Mouse (Mus musculus) neural tube, embryonic 11.5 days (tissue): ENCODE results near the gene Catsper2. TPM values are rescaled to one million over a fixed set of nuclear protein-coding genes. Genes with fewer than 3 reads are reported as not detected.

Source experiments
- ATAC-seq: fragments of 200-750 bp; cut with Nextera tagmentation; 2 replicates; pipeline ENCODE4 v1.8.0; 2017; ENCODE audit warnings: moderate number of reproducible peaks, mild to moderate bottlenecking, moderate TSS enrichment, moderate library complexity; ENCODE audit not compliant: insufficient read depth, low FRiP score, low TSS enrichment
- DNase-seq: peaks from one replicate; pipeline ENCODE4 v3.0.0-alpha.2; 2015; ENCODE audit warnings: low spot score
- H3K27ac ChIP-seq: fragments of 300-500 bp; sonication (generic); 2 replicates; pipeline ENCODE4 v1.5.1; 2014; ENCODE audit warnings: low read depth, mild to moderate bottlenecking, low read length
- H3K27me3 ChIP-seq: fragments of 300-500 bp; sonication (generic); 2 replicates; pipeline ENCODE4 v1.6.1; 2014; ENCODE audit warnings: mild to moderate bottlenecking, low read length, mixed read lengths; ENCODE audit not compliant: control insufficient read depth, insufficient read depth
- H3K36me3 ChIP-seq: fragments of 300-500 bp; sonication (generic); 2 replicates; pipeline ENCODE4 v1.6.1; 2014; ENCODE audit warnings: mild to moderate bottlenecking, low read length, moderate library complexity, mixed read lengths; ENCODE audit not compliant: control insufficient read depth, insufficient read depth
- H3K4me1 ChIP-seq: fragments of 300-500 bp; sonication (generic); 2 replicates; pipeline ENCODE4 v1.6.1; 2014; ENCODE audit warnings: low read length, mixed read lengths; ENCODE audit not compliant: control insufficient read depth, insufficient read depth
- H3K4me2 ChIP-seq: fragments of 300-500 bp; sonication (generic); 2 replicates; pipeline ENCODE4 v1.6.1; 2014; ENCODE audit warnings: low read depth, mild to moderate bottlenecking, moderate library complexity
- H3K4me3 ChIP-seq: fragments of 300-500 bp; sonication (generic); 2 replicates; pipeline ENCODE4 v1.5.1; 2014; ENCODE audit warnings: low read depth, low read length
- H3K9ac ChIP-seq: fragments of 300-500 bp; sonication (generic); 2 replicates; pipeline ENCODE4 v1.6.1; 2014; ENCODE audit warnings: mild to moderate bottlenecking, low read length
- H3K9me3 ChIP-seq: fragments of 300-500 bp; sonication (generic); 2 replicates; pipeline ENCODE4 v1.6.1; 2016; ENCODE audit warnings: low read length; ENCODE audit not compliant: control insufficient read depth
- WGBS: fragments of 180-500 bp; shearing (Covaris S2); extraction: QIAGEN DNeasy Blood & Tissue Kit; methylation state at CpG from one replicate; pipeline ENCODE4 v1.1.7; 2014; 5-methylcytosine and 5-hydroxymethylcytosine counted together
- polyA plus RNA-seq: library from polyadenylated mRNA; unstranded; fragments of >200 nt; fragmentation: Nextera tagmentation; extraction: Ambion mirVana; gene quantifications from 2 replicates; pipeline ENCODE4 v1.2.1, GENCODE M21; 2014

Catsper2 gene
- polyA plus RNA-seq, 1 experiment from 2014 or later = 1.7 TPM

DNA sequence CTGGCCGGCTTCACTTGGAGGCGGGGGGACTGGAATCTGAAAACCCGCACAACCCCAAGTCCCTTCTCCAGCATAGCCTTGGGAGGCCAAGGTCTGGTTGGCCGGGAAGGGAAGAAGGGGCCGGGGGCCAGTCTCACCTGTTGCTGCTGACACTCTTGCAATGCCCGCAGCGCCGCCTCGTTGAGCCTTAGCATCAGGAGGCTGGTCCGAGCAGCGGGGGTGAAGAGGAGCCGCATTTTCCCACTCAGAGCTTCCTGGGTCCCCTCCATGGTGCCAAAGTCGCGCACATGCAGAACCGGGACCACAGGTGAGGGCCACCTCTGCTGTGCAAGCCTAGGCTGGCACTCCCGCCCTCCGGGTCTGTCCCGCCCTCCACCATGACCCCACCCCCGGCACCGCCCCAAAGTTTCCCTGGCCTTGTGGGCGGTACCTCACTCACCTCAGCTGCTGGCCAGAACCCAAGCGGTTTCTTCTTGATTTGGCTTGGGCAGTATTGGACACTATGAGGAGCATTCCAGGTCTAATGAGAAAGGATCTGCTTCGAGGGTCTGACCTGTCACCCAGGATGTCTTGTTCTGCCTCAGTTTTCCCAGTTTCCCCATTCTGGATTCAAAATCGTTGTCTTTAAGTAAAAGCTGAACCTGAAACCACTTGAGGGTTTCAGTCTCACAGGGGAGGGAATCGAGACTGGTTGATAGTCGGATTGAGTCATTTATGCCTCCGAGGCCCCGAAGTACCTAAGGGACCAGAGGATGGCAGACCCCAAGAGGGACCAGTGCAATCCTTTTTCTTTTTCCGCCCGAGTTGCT is 28.9 kb upstream of the Catsper2 start:
- Histone ChIP-seq H3K9me3 (no peaks in the 10 kb centered on the region), H3K27me3 (peaks cover 18% of the 10 kb centered on the region), H3K4me1 (peaks cover 9% of the 10 kb centered on the region), H3K27ac (no peak overlapping the region), H3K9ac (peak overlapping the region; percentile 10; the same call in 1 of the 2 replicates), H3K4me3 (peak overlapping the region; percentile 33), H3K36me3 (peaks cover 2% of the 10 kb centered on the region; the same call in 1 of the 2 replicates), H3K4me2 (peak overlapping the region; percentile 57)
- DNase-seq (peak; percentile 46), ATAC-seq (no peak)
- 1% methylated on average over 27 of the region's 30 CpGs for WGBS

DNA sequence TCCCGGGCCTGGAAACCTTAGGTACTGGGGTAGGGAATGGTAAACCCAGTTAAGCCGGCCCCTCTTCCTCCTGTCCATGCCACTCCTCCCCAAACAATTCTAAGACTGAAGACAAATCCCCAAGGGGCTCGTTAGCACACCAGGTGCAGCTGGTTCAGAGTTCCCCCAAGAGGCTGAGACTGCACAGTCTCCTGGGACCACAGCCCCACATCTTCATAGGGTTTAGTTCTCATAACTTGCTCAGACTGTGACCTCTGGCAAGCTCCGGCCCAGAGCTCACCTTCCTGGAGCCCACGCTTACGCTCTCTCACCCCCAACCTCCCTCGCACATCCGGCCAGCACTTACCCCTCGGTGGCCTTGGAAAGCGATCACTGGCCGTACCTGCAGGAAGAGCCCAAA is 28.2 kb upstream of the Catsper2 start:
- ATAC-seq (no peak), DNase-seq (no peak)
- WGBS = 8% methylated on average over 11 of the region's 11 CpGs
- Histone ChIP-seq H3K4me1 (peaks cover 9% of the 10 kb centered on the region), H3K36me3 (peaks cover 6% of the 10 kb centered on the region), H3K27me3 (peaks cover 18% of the 10 kb centered on the region), H3K9ac (no peak overlapping the region; the same call in 1 of the 2 replicates), H3K4me2 (peak overlapping the region; percentile 57), H3K4me3 (peak overlapping the region; percentile 33), H3K9me3 (no peaks in the 10 kb centered on the region), H3K27ac (no peak overlapping the region)

DNA sequence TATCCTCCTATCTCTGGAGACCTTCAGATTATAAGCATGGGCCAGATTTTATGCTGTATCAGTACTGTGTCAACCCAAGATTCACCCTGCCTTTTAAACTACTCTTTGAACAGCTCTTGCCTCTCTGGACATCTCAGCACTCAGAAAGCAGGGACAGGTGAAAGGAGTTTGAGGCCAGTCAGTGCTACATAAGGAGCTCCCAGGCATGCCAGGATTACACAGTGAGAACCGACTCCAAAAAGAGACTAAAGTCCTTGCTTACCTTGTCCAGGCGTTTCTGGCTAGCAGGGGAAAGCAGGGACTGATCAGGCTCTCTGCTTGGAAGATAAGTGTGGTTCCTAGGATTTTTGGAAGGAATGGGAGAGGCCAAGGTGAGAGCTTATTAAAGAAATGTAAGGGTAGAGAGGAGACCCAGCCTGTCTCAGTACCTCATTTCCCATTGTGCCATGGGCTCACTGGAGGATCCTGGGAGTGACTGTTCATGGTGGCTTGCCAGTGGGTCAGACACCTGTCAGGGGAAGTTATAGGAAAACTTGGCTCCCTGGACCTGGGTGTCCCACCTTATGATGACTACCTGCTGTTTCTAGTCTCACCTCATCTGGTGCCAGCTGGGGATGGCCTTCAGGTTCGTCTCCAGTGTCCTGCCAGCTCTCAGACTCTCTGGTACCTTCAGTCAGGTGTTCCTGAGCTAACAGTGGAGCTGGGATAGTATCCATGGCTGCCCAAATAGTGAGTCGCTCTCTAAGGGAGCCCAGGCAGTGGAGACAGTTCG is 27.4 kb upstream of the Catsper2 start:
- no peak for ATAC-seq
- Histone ChIP-seq H3K4me1 (peaks cover 9% of the 10 kb centered on the region), H3K4me2 (no peak overlapping the region), H3K4me3 (no peak overlapping the region), H3K9me3 (no peaks in the 10 kb centered on the region), H3K36me3 (peaks cover 6% of the 10 kb centered on the region), H3K27ac (no peak overlapping the region), H3K9ac (no peak overlapping the region), H3K27me3 (peaks cover 18% of the 10 kb centered on the region)
- no peak for DNase-seq
- WGBS = 63% methylated on average over 5 of the region's 5 CpGs

DNA sequence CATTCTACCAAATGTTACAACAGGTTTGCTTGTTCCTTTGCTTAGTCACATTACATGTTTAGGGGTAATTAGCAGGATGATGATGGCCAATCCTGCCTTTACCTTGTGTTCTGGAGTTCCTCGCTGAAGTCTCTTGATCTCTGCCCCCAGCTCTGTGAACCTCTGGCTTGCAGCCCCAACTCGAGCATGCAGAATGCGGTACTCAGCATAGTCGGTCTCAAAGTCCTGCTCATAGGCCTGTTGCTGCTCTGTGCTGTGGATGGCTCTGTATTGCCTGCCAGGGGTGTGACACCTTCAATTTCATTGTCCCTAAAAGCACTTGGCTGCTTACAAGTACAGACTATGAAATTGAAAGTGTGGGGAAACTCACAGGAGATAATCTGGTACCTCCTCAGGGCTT is 26.2 kb upstream of the Catsper2 start:
- Histone ChIP-seq H3K4me1 (peaks cover 9% of the 10 kb centered on the region), H3K9me3 (no peaks in the 10 kb centered on the region), H3K36me3 (peaks cover 7% of the 10 kb centered on the region), H3K4me2 (no peak overlapping the region), H3K4me3 (no peak overlapping the region), H3K27ac (no peak overlapping the region), H3K27me3 (peaks cover 18% of the 10 kb centered on the region), H3K9ac (no peak overlapping the region)
- WGBS = 77% methylated on average over 4 of the region's 4 CpGs
- no peak for DNase-seq
- ATAC-seq = no peak

DNA sequence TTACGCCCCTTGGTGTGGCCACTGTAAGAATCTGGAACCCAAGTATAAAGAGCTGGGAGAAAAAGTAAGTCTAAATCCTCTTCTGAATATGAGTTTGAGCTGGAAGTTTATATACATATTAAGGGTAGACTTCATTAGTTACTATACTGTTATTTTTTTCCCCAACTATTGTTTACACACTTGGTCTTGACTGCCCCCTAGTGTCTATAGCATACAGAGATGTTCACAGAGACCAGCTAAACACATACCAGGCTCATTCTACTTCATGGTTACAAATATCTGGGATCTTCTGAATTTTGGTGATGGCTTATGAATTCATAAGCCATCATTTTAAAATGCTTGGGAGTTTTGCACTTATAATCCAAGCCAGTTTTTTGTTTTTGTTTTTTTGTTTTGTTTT is 21.3 kb upstream of the Catsper2 start:
- no peak for ATAC-seq
- Histone ChIP-seq H3K9me3 (no peaks in the 10 kb centered on the region), H3K27ac (no peak overlapping the region), H3K9ac (no peak overlapping the region), H3K27me3 (no peaks in the 10 kb centered on the region), H3K4me1 (no peaks in the 10 kb centered on the region), H3K36me3 (peaks cover 35% of the 10 kb centered on the region), H3K4me2 (no peak overlapping the region), H3K4me3 (no peak overlapping the region)
- no peak for DNase-seq
- 97% methylated on average over 1 of the region's 1 CpGs for WGBS

DNA sequence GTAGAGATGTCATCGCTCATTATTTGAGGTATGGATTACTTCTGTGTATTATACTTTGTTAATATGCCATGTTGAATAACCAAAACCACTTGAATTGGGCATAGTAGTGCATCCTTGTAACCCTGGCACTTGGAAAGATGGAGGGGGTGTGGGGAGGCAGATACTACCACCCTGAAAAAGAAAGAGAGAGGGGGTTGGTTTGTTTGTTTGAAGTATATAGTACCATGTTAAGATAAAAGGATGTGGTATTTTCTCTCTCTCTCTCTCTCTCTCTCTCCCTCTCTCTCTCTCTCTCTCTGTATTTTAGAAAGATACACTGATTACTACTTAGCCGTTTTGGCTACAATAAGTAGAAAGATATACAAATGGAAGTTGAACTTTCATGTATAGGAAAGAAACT is 12.3 kb upstream of the Catsper2 start:
- no peak overlapping the region for H3K4me2 ChIP-seq
- no peak overlapping the region for H3K4me3 ChIP-seq
- H3K9ac ChIP-seq = no peak overlapping the region
- H3K9me3 ChIP-seq = no peaks in the 10 kb centered on the region
- DNase-seq (no peak), ATAC-seq (no peak)
- no peaks in the 10 kb centered on the region for H3K4me1 ChIP-seq
- H3K27me3 ChIP-seq = no peaks in the 10 kb centered on the region
- H3K36me3 ChIP-seq = peaks cover 22% of the 10 kb centered on the region
- 94% methylated on average over 2 of the region's 2 CpGs for WGBS
- H3K27ac ChIP-seq = no peak overlapping the region

DNA sequence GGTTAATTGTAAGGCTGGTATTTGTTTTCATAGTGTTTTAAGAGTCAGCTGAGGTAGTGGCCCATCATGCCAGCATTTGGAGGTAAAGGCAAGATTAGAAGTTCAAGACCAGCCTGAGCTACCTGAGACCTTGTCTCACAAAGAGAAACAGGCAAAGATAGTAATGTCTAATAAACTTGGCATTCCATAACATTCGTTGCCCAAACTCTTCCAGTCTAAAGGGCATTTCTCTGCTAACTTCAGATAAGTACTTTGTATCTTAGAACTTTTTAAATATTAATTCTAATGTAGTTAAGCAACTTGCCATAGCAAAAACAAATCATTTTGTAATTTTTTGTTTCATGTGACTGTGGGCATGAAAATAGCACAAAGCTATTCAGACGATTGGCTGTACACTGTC is 9.6 kb upstream of the Catsper2 start:
- no peak for DNase-seq
- Histone ChIP-seq H3K27ac (no peak overlapping the region), H3K4me1 (no peaks in the 10 kb centered on the region), H3K4me3 (no peak overlapping the region), H3K9me3 (no peaks in the 10 kb centered on the region), H3K27me3 (no peaks in the 10 kb centered on the region), H3K4me2 (no peak overlapping the region), H3K36me3 (peaks cover 17% of the 10 kb centered on the region), H3K9ac (no peak overlapping the region)
- 89% methylated on average over 2 of the region's 2 CpGs for WGBS
- ATAC-seq = no peak

DNA sequence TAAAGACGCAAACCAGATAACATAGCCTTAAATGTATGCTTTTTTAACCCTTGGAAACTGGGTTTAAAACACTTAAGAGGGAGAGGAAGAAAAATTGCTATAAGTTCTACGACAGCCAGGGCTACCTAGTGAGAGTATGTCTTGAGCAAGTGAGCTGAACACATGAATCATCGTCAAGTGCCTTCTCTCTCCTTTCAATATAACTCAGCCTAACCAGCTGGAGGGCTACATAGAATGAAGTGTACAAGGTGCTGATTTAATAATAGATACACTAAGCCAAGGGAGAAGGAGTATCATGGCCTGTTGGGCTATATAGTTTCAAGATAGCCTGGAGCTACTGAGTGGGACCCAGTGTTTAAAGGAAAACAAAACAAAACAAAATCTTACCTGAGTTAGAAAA is 4.9 kb upstream of the Catsper2 start:
- Histone ChIP-seq H3K9me3 (no peaks in the 10 kb centered on the region), H3K4me2 (no peak overlapping the region), H3K27me3 (no peaks in the 10 kb centered on the region), H3K9ac (no peak overlapping the region), H3K4me1 (peaks cover 16% of the 10 kb centered on the region), H3K27ac (no peak overlapping the region), H3K4me3 (no peak overlapping the region), H3K36me3 (peaks cover 4% of the 10 kb centered on the region; the same call in 1 of the 2 replicates)
- DNase-seq (no peak), ATAC-seq (no peak)
- 96% methylated on average over 3 of the region's 3 CpGs for WGBS
